Mouse (Mus musculus): ENCODE data around the gene Selenbp2.
"Not testable (repeated sequence)": the region's sequence is repeated elsewhere in the genome, so short reads cannot be mapped to it uniquely, and the experiment has no call there.

- TF ChIP-seq HCFC1 (IDR thresholded peaks at IDR 0.05; ENCODE audit: low read depth, low read length) = peak; percentile 52; the same call in 1 of the 2 replicates
- TF ChIP-seq POLR2A (IDR thresholded peaks at IDR 0.05; ENCODE audit: control insufficient read depth in 1 of 2, insufficient read depth in 1 of 2, low read depth in 1 of 2, low read length in 2 of 2, poor library complexity in 1 of 2) = 0 out of 4 replicates have a peak, but pooled peaks of 1 of the 2 experiments have one; percentile 29
- TF ChIP-seq CTCF (IDR thresholded peaks at IDR 0.05 in 2 of 3, conservative IDR thresholded peaks at IDR 0.05 in 1 of 3; ENCODE audit: control insufficient read depth in 1 of 3, insufficient read depth in 1 of 3, low read depth in 2 of 3, low read length in 3 of 3, poor library complexity in 1 of 3, severe bottlenecking in 1 of 3); NRF1 (IDR thresholded peaks at IDR 0.05; ENCODE audit: insufficient read depth, low read depth, low read length, poor library complexity, severe bottlenecking): not testable (repeated sequence)
- peak; percentile 88 for TF ChIP-seq TAL1 (IDR thresholded peaks at IDR 0.05; ENCODE audit: low read length)
Measured at GRCm38 (mm10) chr3:94685989-94686772, 7.2 kb upstream of the Selenbp2 start.
